Mouse (Mus musculus) stomach, postnatal 0 days (tissue): ENCODE data around the gene Ckb. TPM values are rescaled to one million over a fixed set of nuclear protein-coding genes. Genes with fewer than 3 reads are reported as not detected.

Experiments used
- ATAC-seq: fragments of 200-750 bp; cut with Nextera tagmentation; 2 replicates; pipeline ENCODE4 v1.8.0; 2017; ENCODE audit not compliant: low FRiP score, low TSS enrichment
- DNase-seq: peaks from one replicate; pipeline ENCODE4 v3.0.0-alpha.2; 2016; ENCODE audit warnings: low spot score
- H3K27ac ChIP-seq: fragments of 300-500 bp; sonication (generic); replicated peaks from 2 replicates; pipeline ENCODE4 v1.5.1; 2014; ENCODE audit warnings: mild to moderate bottlenecking, control low read depth
- H3K27me3 ChIP-seq: fragments of 300-500 bp; sonication (generic); 2 replicates; pipeline ENCODE4 v1.6.1; 2014; ENCODE audit warnings: low read length; ENCODE audit not compliant: control insufficient read depth, insufficient read depth
- H3K36me3 ChIP-seq: fragments of 300-500 bp; sonication (generic); 2 replicates; pipeline ENCODE4 v1.6.1; 2014; ENCODE audit warnings: low read length, mixed read lengths; ENCODE audit not compliant: control insufficient read depth, insufficient read depth
- H3K4me1 ChIP-seq: fragments of 300-500 bp; sonication (generic); replicated peaks from 2 replicates; pipeline ENCODE4 v1.6.1; 2014; ENCODE audit warnings: antibody characterized with exemption; ENCODE audit not compliant: control insufficient read depth, insufficient read depth
- H3K4me2 ChIP-seq: fragments of 300-500 bp; sonication (generic); replicated peaks from 2 replicates; pipeline ENCODE4 v1.6.1; 2014; ENCODE audit warnings: low read depth, mild to moderate bottlenecking, control low read depth, moderate library complexity
- H3K4me3 ChIP-seq: fragments of 300-500 bp; sonication (generic); 2 replicates; pipeline ENCODE4 v1.5.1; 2014; ENCODE audit warnings: low read depth, low read length, control low read depth
- H3K9ac ChIP-seq: fragments of 300-500 bp; sonication (generic); 2 replicates; pipeline ENCODE4 v1.6.1; 2014; ENCODE audit warnings: mild to moderate bottlenecking, low read length, control low read depth, mixed read lengths
- H3K9me3 ChIP-seq: fragments of 300-500 bp; sonication (generic); 2 replicates; pipeline ENCODE4 v1.6.1; 2016; ENCODE audit warnings: low read length; ENCODE audit not compliant: control insufficient read depth
- CTCF ChIP-seq: IDR thresholded peaks from 2 replicates; pipeline ENCODE4 v1.5.1; 2016; ENCODE audit warnings: antibody characterized with exemption, low read depth, mild to moderate bottlenecking, moderate library complexity
- EP300 ChIP-seq: optimal IDR thresholded peaks from 2 replicates; pipeline ENCODE3; 2016; ENCODE audit warnings: antibody characterized with exemption
- WGBS: fragments of 180-500 bp; shearing (Covaris S2); extraction: QIAGEN DNeasy Blood & Tissue Kit; methylation state at CpG from one replicate; pipeline ENCODE4 v1.1.7; 2014; 5-methylcytosine and 5-hydroxymethylcytosine counted together
- polyA plus RNA-seq: library from polyadenylated mRNA; unstranded; fragments of >200 nt; fragmentation: Nextera tagmentation; extraction: Ambion mirVana; gene quantifications from 2 replicates; pipeline ENCODE4 v1.2.1, GENCODE M21; 2015

The Ckb gene
- polyA plus RNA-seq, 1 experiment from 2014 or later: 532 TPM

DNA sequence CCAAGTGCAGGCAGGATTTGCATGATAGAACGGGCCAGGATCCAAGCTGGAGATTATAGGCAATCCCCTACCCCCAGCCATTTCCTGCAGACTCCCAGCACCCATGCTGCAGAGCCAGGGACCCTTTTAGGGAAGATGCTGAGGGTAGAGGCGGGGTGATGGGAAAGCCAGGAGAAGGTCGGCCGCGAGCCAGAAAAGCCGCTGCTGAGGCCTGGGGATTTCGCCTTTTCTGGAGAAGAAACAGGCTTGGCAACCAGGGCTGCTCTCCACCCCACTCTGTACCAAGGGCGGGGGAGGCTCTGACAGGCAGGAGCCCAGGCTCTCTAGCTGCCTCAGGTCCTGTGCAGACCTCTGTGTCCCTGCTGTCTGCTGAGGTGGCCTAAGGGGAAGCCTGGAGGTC is 9.2 kb upstream of the Ckb start:
- H3K4me3 ChIP-seq: no peak overlapping the region
- H3K9me3 ChIP-seq: no peaks in the 10 kb centered on the region
- TF ChIP-seq EP300 (peak; percentile 33), CTCF (no peak)
- H3K36me3 ChIP-seq: peaks cover 3% of the 10 kb centered on the region; the same call in 1 of the 2 replicates
- H3K27ac ChIP-seq: peak overlapping the region; percentile 97
- peak overlapping the region; percentile 52; the same call in 1 of the 2 replicates for H3K9ac ChIP-seq
- no peaks in the 10 kb centered on the region for H3K27me3 ChIP-seq
- 43% methylated on average over 8 of the region's 8 CpGs for WGBS
- no peak for DNase-seq
- no peak overlapping the region for H3K4me2 ChIP-seq
- peak; percentile 21; the same call in 1 of the 2 replicates for ATAC-seq
- H3K4me1 ChIP-seq: peaks cover 11% of the 10 kb centered on the region

DNA sequence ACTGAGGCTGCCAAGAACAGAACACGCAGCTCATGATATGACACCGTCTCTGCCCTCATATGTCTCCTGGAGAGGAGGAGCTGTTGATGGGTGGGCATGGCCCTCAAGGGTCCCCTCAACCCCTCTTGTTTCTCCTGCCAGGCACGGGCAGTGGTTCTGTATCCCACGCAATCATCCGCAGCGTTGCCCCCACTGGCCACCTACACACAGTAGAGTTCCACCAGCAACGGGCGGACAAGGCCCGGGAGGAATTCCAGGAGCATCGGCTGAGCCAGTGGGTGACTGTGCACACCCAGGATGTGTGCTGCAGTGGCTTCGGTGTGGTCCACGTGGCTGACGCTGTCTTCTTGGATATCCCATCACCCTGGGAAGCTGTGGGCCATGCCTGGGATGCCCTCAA is 8.5 kb upstream of the Ckb start:
- 83% methylated on average over 13 of the region's 13 CpGs for WGBS
- peak overlapping the region; percentile 13; the same call in 1 of the 2 replicates for H3K9ac ChIP-seq
- H3K4me2 ChIP-seq: no peak overlapping the region
- DNase-seq (no peak), ATAC-seq (no peak)
- H3K9me3 ChIP-seq: no peaks in the 10 kb centered on the region
- H3K4me1 ChIP-seq: peaks cover 11% of the 10 kb centered on the region
- H3K36me3 ChIP-seq: peaks cover 3% of the 10 kb centered on the region; the same call in 1 of the 2 replicates
- peak overlapping the region; percentile 97 for H3K27ac ChIP-seq
- H3K4me3 ChIP-seq: no peak overlapping the region
- no peaks in the 10 kb centered on the region for H3K27me3 ChIP-seq
- TF ChIP-seq CTCF (no peak), EP300 (no peak)

DNA sequence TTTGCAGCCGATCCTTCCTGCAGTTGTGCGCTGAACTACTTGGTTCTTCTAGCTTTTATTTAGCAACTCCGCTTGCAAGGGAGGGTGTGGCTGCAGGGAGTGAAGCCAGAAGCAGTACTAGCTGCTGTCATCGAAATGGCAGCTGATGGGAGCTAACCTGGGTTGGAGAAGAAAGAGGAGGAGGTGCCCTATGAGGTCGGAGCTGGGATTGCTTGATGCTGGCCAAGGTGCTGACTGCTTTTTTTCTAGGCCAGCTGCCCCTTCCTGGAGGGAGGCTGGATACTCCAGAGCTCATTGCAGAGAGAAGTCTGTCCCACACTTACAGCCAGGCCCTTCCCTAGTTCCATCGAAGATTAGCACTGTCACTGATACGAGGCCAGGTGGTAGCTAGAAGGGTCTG is 6.9 kb upstream of the Ckb start:
- Histone ChIP-seq H3K9me3 (no peaks in the 10 kb centered on the region), H3K27me3 (no peaks in the 10 kb centered on the region), H3K4me1 (peaks cover 11% of the 10 kb centered on the region), H3K9ac (no peak overlapping the region), H3K4me3 (peak overlapping the region; percentile 81), H3K36me3 (no peaks in the 10 kb centered on the region), H3K4me2 (peak overlapping the region; percentile 93), H3K27ac (no peak overlapping the region)
- no peak for ATAC-seq
- WGBS: 45% methylated on average over 7 of the region's 7 CpGs
- no peak for DNase-seq
- no peak for TF ChIP-seq CTCF
- no peak for TF ChIP-seq EP300

DNA sequence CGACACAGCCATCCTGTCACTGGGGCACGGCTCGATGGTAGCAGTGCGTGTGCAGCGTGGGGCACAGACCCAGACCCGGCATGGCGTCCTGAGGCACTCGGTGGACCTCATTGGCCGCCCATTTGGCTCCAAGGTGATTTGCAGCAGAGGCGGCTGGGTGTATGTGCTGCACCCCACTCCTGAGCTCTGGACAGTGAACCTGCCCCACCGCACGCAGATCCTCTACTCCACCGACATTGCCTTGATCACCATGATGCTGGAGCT is 6.5 kb upstream of the Ckb start:
- Histone ChIP-seq H3K36me3 (no peaks in the 10 kb centered on the region), H3K9ac (peak overlapping the region; percentile 67), H3K4me3 (peak overlapping the region; percentile 81), H3K27ac (no peak overlapping the region), H3K9me3 (no peaks in the 10 kb centered on the region), H3K27me3 (no peaks in the 10 kb centered on the region), H3K4me2 (peak overlapping the region; percentile 93), H3K4me1 (peaks cover 11% of the 10 kb centered on the region)
- DNase-seq (no peak), ATAC-seq (no peak)
- WGBS: 4% methylated on average over 13 of the region's 13 CpGs
- TF ChIP-seq EP300 (no peak), CTCF (no peak)

DNA sequence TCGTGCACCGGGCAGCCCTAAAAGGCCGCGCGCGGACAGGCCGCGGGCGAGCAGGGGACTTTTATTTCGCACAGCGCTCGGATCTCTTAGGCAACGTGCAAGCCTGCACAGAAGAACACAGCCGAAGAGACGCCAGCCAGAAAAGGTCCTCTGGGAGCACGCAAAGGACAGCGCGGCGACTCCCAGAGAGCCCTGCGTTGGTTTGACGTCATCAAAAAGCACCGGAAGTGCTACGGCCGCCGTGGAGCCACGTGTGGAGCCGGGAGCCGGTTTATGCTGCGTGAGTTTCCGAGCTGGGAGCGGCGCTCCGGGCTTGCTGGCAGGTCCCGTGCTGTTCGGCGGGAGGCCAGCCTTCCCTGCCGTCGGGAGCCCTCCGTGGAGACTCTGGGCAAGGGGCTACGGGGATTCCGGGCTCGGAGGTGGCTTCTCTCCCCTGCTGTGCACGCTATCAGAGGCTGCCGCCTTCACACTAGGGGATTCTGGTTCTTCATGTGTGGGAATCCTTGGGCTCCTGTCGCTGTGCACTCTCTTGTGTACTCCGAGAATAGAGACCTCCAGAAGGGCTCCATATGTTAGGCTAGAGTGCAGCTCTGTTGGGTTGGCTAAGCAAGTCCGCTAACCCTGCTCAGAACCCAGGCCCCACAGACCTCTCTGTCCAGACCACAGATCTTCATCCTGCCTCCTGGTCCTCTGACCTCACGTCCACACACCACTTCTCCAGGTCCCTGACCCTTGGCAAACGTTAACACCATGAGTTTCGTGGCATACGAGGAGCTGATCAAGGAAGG is 5.9 kb upstream of the Ckb start, which contains the start of gene Trmt61a:
Gene Trmt61a, plus strand, starts transcription at position 224 of the 788 bp plus-strand sequence.
- 1% methylated on average over 50 of the region's 51 CpGs for WGBS
- Histone ChIP-seq H3K27me3 (no peaks in the 10 kb centered on the region), H3K4me2 (peak within 1 kb of the TSS; percentile 93), H3K9ac (peak within 1 kb of the TSS; percentile 67), H3K9me3 (no peaks in the 10 kb centered on the region), H3K4me1 (peaks cover 11% of the 10 kb centered on the region), H3K36me3 (no peaks in the 10 kb centered on the region), H3K4me3 (peak within 1 kb of the TSS; percentile 81), H3K27ac (peak within 1 kb of the TSS; percentile 95)
- no peak for TF ChIP-seq EP300
- no peak for TF ChIP-seq CTCF
- ATAC-seq (peak; percentile 91), DNase-seq (peak; percentile 93)

DNA sequence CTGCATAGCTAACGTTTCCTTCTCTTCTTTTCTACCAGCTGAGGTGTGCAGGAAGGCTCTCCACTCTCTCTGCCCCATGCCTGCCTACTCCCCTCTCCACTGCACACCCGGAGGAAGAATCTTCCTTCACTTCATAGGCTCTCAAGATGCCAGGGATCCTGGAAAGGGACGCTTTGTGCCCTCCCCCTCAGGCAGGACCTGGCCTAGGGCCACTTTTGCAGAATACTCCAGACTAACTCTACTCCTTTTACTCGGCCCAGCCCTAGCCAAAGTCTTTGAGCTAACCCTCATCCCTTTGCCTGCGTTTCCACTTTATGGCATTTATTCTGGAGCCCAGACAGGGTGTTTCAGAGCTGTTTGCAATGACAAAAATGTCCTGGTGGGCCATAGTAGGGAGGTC is 5.3 kb upstream of the Ckb start:
- Histone ChIP-seq H3K27me3 (no peaks in the 10 kb centered on the region), H3K9me3 (no peaks in the 10 kb centered on the region), H3K4me2 (peak overlapping the region; percentile 93), H3K4me3 (peak overlapping the region; percentile 81), H3K9ac (peak overlapping the region; percentile 67), H3K4me1 (peaks cover 11% of the 10 kb centered on the region), H3K27ac (peak overlapping the region; percentile 95), H3K36me3 (no peaks in the 10 kb centered on the region)
- DNase-seq (no peak), ATAC-seq (peak; percentile 18; the same call in 1 of the 2 replicates)
- 9% methylated on average over 5 of the region's 5 CpGs for WGBS
- no peak for TF ChIP-seq CTCF
- TF ChIP-seq EP300: no peak
